Mouse (Mus musculus): Measurements from ENCODE around the gene Alg12. TPM values are rescaled to one million over a fixed set of nuclear protein-coding genes. Genes with fewer than 3 reads are reported as not detected.
"Not testable (repeated sequence)": the region's sequence is repeated elsewhere in the genome, so short reads cannot be mapped to it uniquely, and the experiment has no call there.

Alg12 gene
- polyA plus RNA-seq, 1 experiment from 2014 or later = 8.3 TPM

GRCm38 (mm10) chr15:88802348-88802747 is 16.8 kb downstream of the Alg12 start:
- Histone ChIP-seq H3K27me3 (replicated peaks) (no peaks in the 10 kb centered on the region), H3K4me2 (no peak overlapping the region), H3K27ac (replicated peaks) (no peak overlapping the region), H3K36me3 (peaks cover 31% of the 10 kb centered on the region), H3K4me3 (replicated peaks) (no peak overlapping the region), H3K4me1 (no peaks in the 10 kb centered on the region), H3K9me3 (replicated peaks) (no peaks in the 10 kb centered on the region), H3K9ac (replicated peaks) (no peak overlapping the region)
- no peak for ATAC-seq (ENCODE audit: low FRiP score)
- 89% methylated on average over 6 of the region's 6 CpGs for WGBS

- Histone ChIP-seq H3K4me2 (no peak overlapping the region), H3K27ac (replicated peaks) (no peak overlapping the region), H3K9me3 (replicated peaks) (no peaks in the 10 kb centered on the region), H3K9ac (replicated peaks) (no peak overlapping the region), H3K4me3 (replicated peaks) (no peak overlapping the region), H3K4me1 (no peaks in the 10 kb centered on the region), H3K36me3 (peaks cover 31% of the 10 kb centered on the region), H3K27me3 (replicated peaks) (no peaks in the 10 kb centered on the region)
- ATAC-seq (ENCODE audit: low FRiP score) = no peak
- 94% methylated on average over 3 of the region's 3 CpGs for WGBS
These were observed 17.2 kb downstream of the Alg12 start for GRCm38 (mm10) chr15:88801903-88802302.

- no peaks in the 10 kb centered on the region for H3K4me1 ChIP-seq
- H3K4me2 ChIP-seq = no peak overlapping the region
- H3K36me3 ChIP-seq = peaks cover 25% of the 10 kb centered on the region
- no peak overlapping the region for H3K9ac ChIP-seq (replicated peaks)
- no peak for ATAC-seq (ENCODE audit: low FRiP score)
- no peaks in the 10 kb centered on the region for H3K27me3 ChIP-seq (replicated peaks)
- H3K27ac ChIP-seq (replicated peaks) = no peak overlapping the region
- H3K9me3 ChIP-seq (replicated peaks) = no peaks in the 10 kb centered on the region
- 80% methylated on average over 6 of the region's 6 CpGs for WGBS
- no peak overlapping the region for H3K4me3 ChIP-seq (replicated peaks)
These were observed 18.2 kb downstream of the Alg12 start for GRCm38 (mm10) chr15:88800921-88801354.

GRCm38 (mm10) chr15:88799950-88800371 is 19.2 kb downstream of the Alg12 start:
- Histone ChIP-seq H3K4me2 (no peak overlapping the region), H3K4me1 (no peaks in the 10 kb centered on the region), H3K9ac (replicated peaks) (no peak overlapping the region), H3K9me3 (replicated peaks) (no peaks in the 10 kb centered on the region), H3K27me3 (replicated peaks) (no peaks in the 10 kb centered on the region), H3K36me3 (peaks cover 15% of the 10 kb centered on the region), H3K4me3 (replicated peaks) (no peak overlapping the region), H3K27ac (replicated peaks) (no peak overlapping the region)
- no peak for ATAC-seq (ENCODE audit: low FRiP score)
- WGBS = 87% methylated on average over 11 of the region's 11 CpGs

- not testable (repeated sequence) for ATAC-seq (ENCODE audit: low FRiP score); H3K4me1 ChIP-seq
These were observed 24.4 kb downstream of the Alg12 start for GRCm38 (mm10) chr15:88794729-88795128.

GRCm38 (mm10) chr15:88792140-88792850 is 26.8 kb downstream of the Alg12 start:
- Histone ChIP-seq H3K9me3 (replicated peaks) (no peaks in the 10 kb centered on the region), H3K4me1 (no peaks in the 10 kb centered on the region), H3K9ac (replicated peaks) (no peak overlapping the region), H3K36me3 (peaks cover 4% of the 10 kb centered on the region; the same call in 1 of the 2 replicates), H3K27me3 (replicated peaks) (no peaks in the 10 kb centered on the region), H3K27ac (replicated peaks) (no peak overlapping the region), H3K4me3 (replicated peaks) (no peak overlapping the region), H3K4me2 (no peak overlapping the region)
- no peak for ATAC-seq (ENCODE audit: low FRiP score)
- 86% methylated on average over 4 of the region's 4 CpGs for WGBS

More at GRCm38 (mm10) chr15:88794729-88795128, 24.4 kb downstream of the Alg12 start:
- 88% methylated on average over 5 of the region's 5 CpGs for WGBS
- not testable (repeated sequence) for H3K36me3 ChIP-seq; H3K9ac ChIP-seq (replicated peaks); H3K27ac ChIP-seq (replicated peaks); H3K27me3 ChIP-seq (replicated peaks); H3K4me2 ChIP-seq; H3K4me3 ChIP-seq (replicated peaks); H3K9me3 ChIP-seq (replicated peaks)

GRCm38 (mm10) chr15:88774630-88775029 is 44.5 kb downstream of the Alg12 start:
- not testable (repeated sequence) for H3K27me3 ChIP-seq (replicated peaks); H3K9me3 ChIP-seq (replicated peaks); H3K27ac ChIP-seq (replicated peaks); H3K4me3 ChIP-seq (replicated peaks); ATAC-seq (ENCODE audit: low FRiP score); H3K9ac ChIP-seq (replicated peaks); H3K4me2 ChIP-seq; H3K4me1 ChIP-seq
- H3K36me3 ChIP-seq = peaks cover 36% of the 10 kb centered on the region
- WGBS = 96% methylated on average over 5 of the region's 5 CpGs

GRCm38 (mm10) chr15:88768537-88768936 is 50.6 kb downstream of the Alg12 start:
- 87% methylated on average over 1 of the region's 1 CpGs for WGBS
- Histone ChIP-seq H3K27me3 (replicated peaks) (no peaks in the 10 kb centered on the region), H3K4me3 (replicated peaks) (no peak overlapping the region), H3K4me2 (no peak overlapping the region), H3K4me1 (no peaks in the 10 kb centered on the region), H3K27ac (replicated peaks) (no peak overlapping the region), H3K9ac (replicated peaks) (no peak overlapping the region), H3K9me3 (replicated peaks) (no peaks in the 10 kb centered on the region), H3K36me3 (peaks cover 32% of the 10 kb centered on the region)
- no peak for ATAC-seq (ENCODE audit: low FRiP score)

- not testable (repeated sequence) for H3K9ac ChIP-seq (replicated peaks); H3K27me3 ChIP-seq (replicated peaks); H3K27ac ChIP-seq (replicated peaks); H3K4me1 ChIP-seq; H3K9me3 ChIP-seq (replicated peaks); ATAC-seq (ENCODE audit: low FRiP score); H3K4me2 ChIP-seq; H3K4me3 ChIP-seq (replicated peaks)
- H3K36me3 ChIP-seq = peaks cover 31% of the 10 kb centered on the region
- 94% methylated on average over 2 of the region's 2 CpGs for WGBS
These were observed 53.0 kb downstream of the Alg12 start for GRCm38 (mm10) chr15:88766139-88766538.

- H3K4me1 ChIP-seq = 0 out of 2 replicates have a peak, but pooled peaks cover 2% of the 10 kb centered on the region
- H3K36me3 ChIP-seq = peaks cover 45% of the 10 kb centered on the region
- H3K4me2 ChIP-seq = no peak overlapping the region
- no peak overlapping the region for H3K27ac ChIP-seq (replicated peaks)
- no peaks in the 10 kb centered on the region for H3K27me3 ChIP-seq (replicated peaks)
- no peak overlapping the region for H3K9ac ChIP-seq (replicated peaks)
- H3K4me3 ChIP-seq (replicated peaks) = no peak overlapping the region
- no peak for ATAC-seq (ENCODE audit: low FRiP score)
- WGBS = 98% methylated on average over 4 of the region's 4 CpGs
- H3K9me3 ChIP-seq (replicated peaks) = no peaks in the 10 kb centered on the region
These were observed 57.6 kb downstream of the Alg12 start for GRCm38 (mm10) chr15:88761551-88761950.

- Histone ChIP-seq H3K9me3 (replicated peaks) (no peaks in the 10 kb centered on the region), H3K36me3 (peaks cover 45% of the 10 kb centered on the region), H3K27me3 (replicated peaks) (no peaks in the 10 kb centered on the region), H3K9ac (replicated peaks) (no peak overlapping the region), H3K4me3 (replicated peaks) (no peak overlapping the region), H3K4me2 (no peak overlapping the region), H3K4me1 (peaks cover 22% of the 10 kb centered on the region), H3K27ac (replicated peaks) (no peak overlapping the region)
- ATAC-seq (ENCODE audit: low FRiP score) = no peak
- WGBS = 96% methylated on average over 3 of the region's 3 CpGs
These were observed 61.1 kb downstream of the Alg12 start for GRCm38 (mm10) chr15:88758061-88758460.

GRCm38 (mm10) chr15:88755761-88756160 is 63.4 kb downstream of the Alg12 start:
- Histone ChIP-seq H3K27me3 (replicated peaks) (no peaks in the 10 kb centered on the region), H3K9me3 (replicated peaks) (no peaks in the 10 kb centered on the region), H3K4me3 (replicated peaks) (no peak overlapping the region), H3K9ac (replicated peaks) (no peak overlapping the region), H3K4me1 (peaks cover 27% of the 10 kb centered on the region), H3K36me3 (peaks cover 25% of the 10 kb centered on the region), H3K4me2 (no peak overlapping the region), H3K27ac (replicated peaks) (no peak overlapping the region)
- WGBS = 97% methylated on average over 18 of the region's 18 CpGs
- ATAC-seq (ENCODE audit: low FRiP score) = no peak
